In genomic region chr9:63603849-63604248, GRCm38 (mm10) we compare ENCODE assay signal across 8 mouse cellular contexts. TPM values are rescaled to one million over a fixed set of nuclear protein-coding genes. Genes with fewer than 3 reads are reported as not detected.
DNase-seq lines count a peak whose midpoint lies in the region; ATAC-seq and TF ChIP-seq lines count a peak whose summit lies in the region.

No protein-coding gene starts in this region.

- no peaks in the 10 kb centered on the region for H3K36me3 ChIP-seq in heart, embryonic 16.5 days (ENCODE audit: control insufficient read depth, insufficient read depth)
- H3K36me3 ChIP-seq in limb, embryonic 12.5 days, result no peaks in the 10 kb centered on the region

- WGBS in heart, embryonic 16.5 days, result 42% methylated on average over 6 of the region's 6 CpGs
- WGBS in limb, embryonic 12.5 days, result 55% methylated on average over 6 of the region's 6 CpGs

- peaks cover 17% of the 10 kb centered on the region for H3K4me1 ChIP-seq in heart, embryonic 16.5 days (ENCODE audit: control insufficient read depth, insufficient read depth, low read length)
- H3K4me1 ChIP-seq in limb, embryonic 12.5 days (replicated peaks), result peaks cover 33% of the 10 kb centered on the region

- H3K9ac ChIP-seq in heart, embryonic 16.5 days (ENCODE audit: low read length), result no peak overlapping the region
- no peak overlapping the region for H3K9ac ChIP-seq in limb, embryonic 12.5 days (replicated peaks)

- H3K9me3 ChIP-seq in heart, embryonic 16.5 days (replicated peaks; ENCODE audit: control insufficient read depth, low read length), result no peaks in the 10 kb centered on the region
- H3K9me3 ChIP-seq in limb, embryonic 12.5 days, result no peaks in the 10 kb centered on the region

- peak overlapping the region; percentile 75 for H3K4me2 ChIP-seq in heart, embryonic 16.5 days (ENCODE audit: low read depth, low read length)
- peak overlapping the region; percentile 11 for H3K4me2 ChIP-seq in limb, embryonic 12.5 days

- ATAC-seq in heart, embryonic 16.5 days (replicated peaks; ENCODE audit: extremely low read depth, insufficient read depth, low FRiP score), result no peak
- no peak for ATAC-seq in limb, embryonic 12.5 days (ENCODE audit: insufficient number of reproducible peaks, insufficient read depth, low FRiP score, low TSS enrichment, low read depth)

- H3K4me3 ChIP-seq in gastrocnemius, adult 2 months, result peak overlapping the region; percentile 84
- peak overlapping the region; percentile 86 for H3K4me3 ChIP-seq in heart, embryonic 16.5 days (ENCODE audit: low read length)
- H3K4me3 ChIP-seq in limb, embryonic 12.5 days (replicated peaks), result no peak overlapping the region

- DNase-seq in gastrocnemius, adult 2 months, result no peak
- DNase-seq in gastrocnemius, adult 8-10 months (ENCODE audit: low spot score in 2 of 2), result no peak
- peak; percentile 19 for DNase-seq in MEL-GATA-1-ER (ENCODE audit: extremely low read depth, low read depth)
- DNase-seq in retina, adult 2 months (ENCODE audit: low read depth, low spot score), result peak; percentile 40
- DNase-seq in right cerebral cortex, postnatal 14 days, result no peak
- no peak for DNase-seq in gastrocnemius, postnatal 36 days

- TF ChIP-seq CTCF in gastrocnemius, adult 2 months (IDR thresholded peaks at IDR 0.05), result no peak

- no peaks in the 10 kb centered on the region for H3K27me3 ChIP-seq in heart, embryonic 16.5 days (ENCODE audit: control insufficient read depth, insufficient read depth, low read length)
- H3K27me3 ChIP-seq in limb, embryonic 12.5 days, result no peaks in the 10 kb centered on the region

- H3K27ac ChIP-seq in gastrocnemius, adult 2 months, result no peak overlapping the region
- H3K27ac ChIP-seq in heart, embryonic 16.5 days (ENCODE audit: low read length), result peak overlapping the region; percentile 43; the same call in 1 of the 2 replicates
- no peak overlapping the region for H3K27ac ChIP-seq in limb, embryonic 12.5 days

- intact Hi-C loops in gastrocnemius, adult 2 months (cut with DNase I), result loop anchor here (5.0 kb wide), 1 partner anchor 153 kb away; the partner anchor contains the start of gene Smad3
- intact Hi-C loops in gastrocnemius, postnatal 36 days (cut with DNase I), result no loop called here

RNA-seq across cellular contexts. Expression of gene Aagab, which starts 1.4 kb away (rescaled TPM):
- 10 to 100 TPM; 11.1 to 12.2 TPM for total RNA-seq in gastrocnemius, adult 2 months (2021)
- 10 to 100 TPM in 3 of 4 experiments, 1 to 10 TPM in 1; 9.9 to 13.6 (median 12.9) TPM for total RNA-seq in gastrocnemius, adult 8-10 months (2022)
- polyA plus RNA-seq in heart, embryonic 16.5 days (2015; fragmentation: Nextera tagmentation; extraction: Ambion mirVana), result 29.4 and 32.5 TPM in 2 replicates
- 29.5 and 30.1 TPM in 2 replicates for polyA plus RNA-seq in limb, embryonic 12.5 days (2016; fragmentation: Nextera tagmentation; extraction: Ambion mirVana)
- total RNA-seq in gastrocnemius, postnatal 36 days (2021), result 10 to 100 TPM; 10.9 TPM

RNA-seq across cellular contexts. Expression of gene Iqch, which starts 1.6 kb away (rescaled TPM):
- not detected for total RNA-seq in gastrocnemius, adult 2 months (2021)
- total RNA-seq in gastrocnemius, adult 8-10 months (2022), result not detected
- polyA plus RNA-seq in heart, embryonic 16.5 days (2015; fragmentation: Nextera tagmentation; extraction: Ambion mirVana), result 0.07 and 0.14 TPM in 2 replicates
- 0.19 and 0.34 TPM in 2 replicates for polyA plus RNA-seq in limb, embryonic 12.5 days (2016; fragmentation: Nextera tagmentation; extraction: Ambion mirVana)
- not detected for total RNA-seq in gastrocnemius, postnatal 36 days (2021)

Comparison
In these comparisons a context has a peak if more than half of its experiments do, and no peak if none do; other contexts are left out.
1. DNase-seq: peak in MEL-GATA-1-ER (single experiment) and retina, adult 2 months (single experiment); none in gastrocnemius, adult 2 months (single experiment), gastrocnemius, adult 8-10 months (0 of 2), right cerebral cortex, postnatal 14 days (single experiment) and gastrocnemius, postnatal 36 days (0 of 2).